Mouse (Mus musculus): Measurements from ENCODE around the gene Cnnm3.

- TF ChIP-seq ZNF384 (IDR thresholded peaks at IDR 0.05; ENCODE audit: low read depth, low read length) (no peak), CHD2 (IDR thresholded peaks at IDR 0.05; ENCODE audit: low read depth, low read length) (no peak), MAFK (IDR thresholded peaks at IDR 0.05; ENCODE audit: insufficient read depth, low read depth, low read length) (no peak), ZC3H11A (IDR thresholded peaks at IDR 0.05; ENCODE audit: borderline replicate concordance, low read depth, low read length) (no peak)
These were observed 21.9 kb downstream of the Cnnm3 start for GRCm38 (mm10) chr1:36533546-36533945.
